Comparison of ENCODE assay signal across 8 mouse cellular contexts in the genomic region with DNA sequence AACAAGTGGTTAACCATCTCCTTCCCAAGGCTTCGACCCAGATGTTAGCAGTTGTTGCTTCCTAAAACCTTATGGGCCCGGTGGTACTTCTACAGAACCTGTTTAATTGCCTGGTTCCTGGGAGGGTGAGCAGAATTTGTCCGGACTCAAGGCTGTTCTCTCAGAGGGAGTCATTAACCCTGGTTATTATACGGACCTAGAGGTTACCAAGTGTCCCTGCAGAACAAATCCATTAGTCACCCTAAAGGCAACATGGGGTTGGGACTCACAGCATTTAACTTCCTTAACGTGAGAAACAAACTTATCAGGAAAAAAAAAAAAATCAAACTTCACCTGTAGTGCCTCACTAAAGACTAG. TPM values are rescaled to one million over a fixed set of nuclear protein-coding genes. Genes with fewer than 3 reads are reported as not detected.
DNase-seq lines count a peak whose midpoint lies in the region; ATAC-seq and TF ChIP-seq lines count a peak whose summit lies in the region.

No protein-coding gene starts in this region.

- DNase-seq in heart, postnatal 0 days (ENCODE audit: low spot score), result no peak
- DNase-seq in heart, postnatal 10 days, result no peak
- DNase-seq in embryonic facial prominence, embryonic 14.5 days (ENCODE audit: low spot score), result no peak
- DNase-seq in limb, embryonic 10.5 days (ENCODE audit: low spot score), result no peak
- DNase-seq in midbrain, postnatal 0 days (ENCODE audit: low spot score), result no peak
- no peak for DNase-seq in left cerebral cortex, adult 9 months (ENCODE audit: low spot score in 2 of 2)

- H3K27me3 ChIP-seq in heart, postnatal 0 days (ENCODE audit: control insufficient read depth, insufficient read depth, low read length), result no peaks in the 10 kb centered on the region
- H3K27me3 ChIP-seq in embryonic facial prominence, embryonic 14.5 days (replicated peaks; ENCODE audit: control insufficient read depth, insufficient read depth, low read length), result no peaks in the 10 kb centered on the region
- peaks cover 10% of the 10 kb centered on the region for H3K27me3 ChIP-seq in limb, embryonic 10.5 days (ENCODE audit: low read depth, poor library complexity, severe bottlenecking)
- no peaks in the 10 kb centered on the region for H3K27me3 ChIP-seq in midbrain, postnatal 0 days (ENCODE audit: insufficient read depth, low read length)

- peak; percentile 2; the same call in 1 of the 2 replicates for ATAC-seq in heart, postnatal 0 days (ENCODE audit: insufficient read depth, low read depth)
- no peak; the same call in 1 of the 2 replicates for ATAC-seq in embryonic facial prominence, embryonic 14.5 days (ENCODE audit: low read depth)
- ATAC-seq in midbrain, postnatal 0 days (ENCODE audit: low FRiP score), result no peak
- ATAC-seq in erythroid progenitor cell, adult 5-6 weeks (replicated peaks; ENCODE audit: low FRiP score, poor library complexity, severe bottlenecking), result no peak
- no peak for ATAC-seq in activated CD4-positive, CD25-positive, alpha-beta regulatory T cell, adult 4 months

- peak overlapping the region; percentile 92 for H3K27ac ChIP-seq in heart, postnatal 0 days (ENCODE audit: low read depth)
- H3K27ac ChIP-seq in embryonic facial prominence, embryonic 14.5 days (replicated peaks; ENCODE audit: low read depth, low read length), result peak overlapping the region; percentile 87
- peak overlapping the region; percentile 77 for H3K27ac ChIP-seq in limb, embryonic 10.5 days
- H3K27ac ChIP-seq in midbrain, postnatal 0 days (ENCODE audit: low read depth, low read length), result peak overlapping the region; percentile 38; the same call in 1 of the 2 replicates

- peaks cover 80% of the 10 kb centered on the region for H3K4me1 ChIP-seq in heart, postnatal 0 days (ENCODE audit: control insufficient read depth, insufficient read depth)
- peaks cover 64% of the 10 kb centered on the region for H3K4me1 ChIP-seq in embryonic facial prominence, embryonic 14.5 days (ENCODE audit: control insufficient read depth, insufficient read depth, low read length)
- H3K4me1 ChIP-seq in limb, embryonic 10.5 days, result peaks cover 47% of the 10 kb centered on the region
- peaks cover 6% of the 10 kb centered on the region; the same call in 1 of the 2 replicates for H3K4me1 ChIP-seq in midbrain, postnatal 0 days (ENCODE audit: insufficient read depth, low read length)

- peak overlapping the region; percentile 55 for H3K9ac ChIP-seq in heart, postnatal 0 days (replicated peaks; ENCODE audit: low read depth, low read length)
- peak overlapping the region; percentile 51; the same call in 1 of the 2 replicates for H3K9ac ChIP-seq in embryonic facial prominence, embryonic 14.5 days (ENCODE audit: low read depth, low read length)
- H3K9ac ChIP-seq in midbrain, postnatal 0 days (replicated peaks; ENCODE audit: low read length, poor library complexity, severe bottlenecking), result peak overlapping the region; percentile 46; the same call in 1 of the 2 replicates

- intact Hi-C loops in heart, postnatal 10 days (cut with DNase I), result no loop called here

- no peaks in the 10 kb centered on the region for H3K9me3 ChIP-seq in heart, postnatal 0 days (replicated peaks; ENCODE audit: control insufficient read depth, low read length)
- peaks cover 6% of the 10 kb centered on the region; the same call in 1 of the 2 replicates for H3K9me3 ChIP-seq in embryonic facial prominence, embryonic 14.5 days (ENCODE audit: control insufficient read depth, low read length)
- no peaks in the 10 kb centered on the region for H3K9me3 ChIP-seq in limb, embryonic 10.5 days (replicated peaks)
- H3K9me3 ChIP-seq in midbrain, postnatal 0 days (ENCODE audit: low read length), result no peaks in the 10 kb centered on the region

- peak overlapping the region; percentile 70 for H3K4me2 ChIP-seq in heart, postnatal 0 days (ENCODE audit: low read depth, low read length)
- H3K4me2 ChIP-seq in embryonic facial prominence, embryonic 14.5 days (ENCODE audit: low read depth, low read length), result peak overlapping the region; percentile 53
- peak overlapping the region; percentile 66 for H3K4me2 ChIP-seq in midbrain, postnatal 0 days (ENCODE audit: low read depth, low read length, poor library complexity, severe bottlenecking)

- peak overlapping the region; percentile 39 for H3K4me3 ChIP-seq in heart, postnatal 0 days (ENCODE audit: low read depth, low read length)
- peak overlapping the region; percentile 29 for H3K4me3 ChIP-seq in embryonic facial prominence, embryonic 14.5 days (ENCODE audit: low read depth, low read length)
- H3K4me3 ChIP-seq in limb, embryonic 10.5 days, result peak overlapping the region; percentile 44
- peak overlapping the region; percentile 29 for H3K4me3 ChIP-seq in midbrain, postnatal 0 days (ENCODE audit: low read depth, low read length)

- H3K36me3 ChIP-seq in heart, postnatal 0 days (replicated peaks; ENCODE audit: control insufficient read depth, insufficient read depth, low read length), result no peaks in the 10 kb centered on the region
- no peaks in the 10 kb centered on the region for H3K36me3 ChIP-seq in embryonic facial prominence, embryonic 14.5 days (ENCODE audit: control insufficient read depth, insufficient read depth, low read length)
- H3K36me3 ChIP-seq in limb, embryonic 10.5 days, result no peaks in the 10 kb centered on the region
- H3K36me3 ChIP-seq in midbrain, postnatal 0 days (ENCODE audit: insufficient read depth, low read length), result no peaks in the 10 kb centered on the region

- no peak for TF ChIP-seq EP300 in heart, postnatal 0 days (IDR thresholded peaks at IDR 0.05; ENCODE audit: low read depth)

- 1% methylated on average over 5 of the region's 5 CpGs for WGBS in heart, postnatal 0 days
- WGBS in embryonic facial prominence, embryonic 14.5 days, result 1% methylated on average over 5 of the region's 5 CpGs
- under 1% methylated on average over 5 of the region's 5 CpGs for WGBS in limb, embryonic 10.5 days
- WGBS in midbrain, postnatal 0 days, result 3% methylated on average over 5 of the region's 5 CpGs

- TF ChIP-seq CTCF in heart, postnatal 0 days (IDR thresholded peaks at IDR 0.05; ENCODE audit: low read depth), result no peak
- TF ChIP-seq CTCF in midbrain, postnatal 0 days (IDR thresholded peaks at IDR 0.05), result no peak

RNA-seq across cellular contexts. Expression of a gene that starts 11.4 kb away (rescaled TPM):
- 56.8 and 61.4 TPM in 2 replicates for total RNA-seq in heart, postnatal 0 days (2014; rRNA removed; ENCODE audit: low replicate concordance)
- 12.4 and 13.5 TPM in 2 replicates for polyA plus RNA-seq in heart, postnatal 0 days (2015; fragmentation: Nextera tagmentation; extraction: Ambion mirVana)
- total RNA-seq in heart, postnatal 10 days (2021), result 10 to 100 TPM; 39.0 to 49.5 TPM
- 12.0 and 16.5 TPM in 2 replicates for polyA plus RNA-seq in embryonic facial prominence, embryonic 14.5 days (2014; fragmentation: Nextera tagmentation; extraction: Ambion mirVana)
- polyA plus RNA-seq in limb, embryonic 10.5 days (2016; fragmentation: Nextera tagmentation; extraction: Ambion mirVana), result 2.8 and 2.9 TPM in 2 replicates
- 8.0 and 11.2 TPM in 2 replicates for total RNA-seq in midbrain, postnatal 0 days (2014; rRNA removed)
- polyA plus RNA-seq in midbrain, postnatal 0 days (2015; fragmentation: Nextera tagmentation; extraction: Ambion mirVana), result 3.5 and 3.6 TPM in 2 replicates
- 3.8 and 5.4 TPM in 2 replicates for total RNA-seq in erythroid progenitor cell, adult 5-6 weeks (2015; ENCODE audit: low replicate concordance)
- 0.68 and 0.90 TPM in 2 replicates for total RNA-seq in erythroid progenitor cell, adult 5-6 weeks (2017; ENCODE audit: low replicate concordance)
- 1 to 10 TPM; 1.7 to 2.3 TPM for polyA plus RNA-seq in activated CD4-positive, CD25-positive, alpha-beta regulatory T cell, adult 4 months (2017; shearing (Covaris generic))

Comparison
In these comparisons a context has a peak if more than half of its experiments do, and no peak if none do; other contexts are left out.
1. H3K27ac ChIP-seq: peak in every context shown above with its lines; median percentile 92 in heart, postnatal 0 days; 87 in embryonic facial prominence, embryonic 14.5 days; 77 in limb, embryonic 10.5 days; 38 in midbrain, postnatal 0 days.